Mouse (Mus musculus): ENCODE measurements around the gene Fam180a. TPM values are rescaled to one million over a fixed set of nuclear protein-coding genes. Genes with fewer than 3 reads are reported as not detected.

The Fam180a gene
- total RNA-seq, 2 experiments from 2014 or later = 0.68 to 0.98 TPM

DNA sequence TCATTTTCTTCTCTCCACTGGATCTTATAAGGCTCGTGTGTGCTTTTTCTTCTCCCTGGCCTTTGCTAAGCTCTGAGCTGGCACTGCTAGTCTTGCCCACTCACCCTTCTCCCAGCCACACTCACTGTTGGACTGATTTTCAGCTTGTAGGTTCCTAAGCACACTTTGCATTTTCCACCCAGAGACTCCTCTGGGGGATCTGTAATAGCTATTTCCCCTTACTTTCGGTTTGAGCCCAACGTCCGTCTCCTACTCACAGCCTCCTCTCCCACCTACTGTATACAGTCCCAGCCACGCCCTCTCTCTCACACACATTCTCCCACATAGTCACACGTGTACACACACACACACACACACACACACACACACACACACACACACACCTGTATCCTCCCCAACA, 6.1 kb downstream of the Fam180a start:
- DNase-seq (ENCODE audit: extremely low spot score in 1 of 2, low spot score in 1 of 2) = no peak

- no peak for DNase-seq (ENCODE audit: extremely low spot score in 1 of 2, low spot score in 1 of 2)
Measured at GRCm38 (mm10) chr6:35313520-35313919, 12.4 kb downstream of the Fam180a start.

- no peak for DNase-seq (ENCODE audit: extremely low spot score in 1 of 2, low spot score in 1 of 2)
Measured at GRCm38 (mm10) chr6:35309406-35309805, 16.5 kb downstream of the Fam180a start.

DNA sequence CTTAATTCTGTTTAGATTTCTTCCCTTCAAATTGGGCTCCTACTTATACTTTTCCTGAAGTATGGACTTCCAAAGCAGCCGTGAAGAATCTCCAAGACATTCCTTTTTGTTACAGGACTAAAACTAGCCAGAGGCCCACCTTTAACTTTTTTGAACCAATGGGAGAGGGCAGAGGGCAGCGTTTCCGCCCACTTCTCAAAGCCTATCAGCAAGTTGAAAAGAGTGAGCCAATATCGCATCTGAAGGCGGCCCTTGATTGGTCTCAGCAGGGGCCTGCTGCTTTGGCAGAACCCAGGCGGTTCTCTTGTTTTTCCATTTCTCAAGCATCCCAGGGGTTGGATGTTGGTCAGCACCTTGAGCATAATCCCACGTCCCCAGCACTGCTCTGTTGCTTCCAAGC, 17.9 kb downstream of the Fam180a start, which contains the start of gene Slc13a4:
Gene Slc13a4 (minus strand): TSS at position 95 of the 400 bp plus-strand sequence.
- DNase-seq (ENCODE audit: extremely low spot score in 1 of 2, low spot score in 1 of 2) = no peak

GRCm38 (mm10) chr6:35307136-35307535, 18.8 kb downstream of the Fam180a start:
- no peak for DNase-seq (ENCODE audit: extremely low spot score in 1 of 2, low spot score in 1 of 2)

DNA sequence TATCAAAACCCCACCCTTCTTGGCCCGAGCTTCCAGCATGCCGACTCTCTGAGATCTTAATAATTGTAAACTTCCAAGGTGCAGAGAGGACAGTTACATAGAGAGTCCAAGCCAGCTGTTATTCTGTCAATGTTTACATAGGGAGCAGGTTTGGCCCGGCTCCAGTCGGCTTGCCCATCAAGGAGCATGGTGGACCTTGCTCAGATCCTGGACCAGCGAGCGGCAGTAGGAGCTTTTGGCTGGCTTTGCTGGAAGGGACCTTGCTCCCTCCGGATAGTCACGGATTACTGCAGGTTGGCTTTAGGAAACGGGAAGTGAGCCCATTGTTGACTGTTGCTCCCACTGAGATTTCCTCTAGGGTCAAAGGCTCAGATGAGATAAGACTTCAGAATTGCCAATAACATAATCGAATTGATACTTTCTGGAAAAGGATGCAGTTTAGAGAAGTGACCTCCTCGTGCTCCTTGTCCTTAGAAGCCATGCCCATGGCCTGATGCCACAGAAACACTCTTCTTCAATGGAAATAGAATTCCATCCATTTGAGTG, 22.5 kb downstream of the Fam180a start:
- no peak for DNase-seq (ENCODE audit: extremely low spot score in 1 of 2, low spot score in 1 of 2)

- DNase-seq (ENCODE audit: extremely low spot score in 1 of 2, low spot score in 1 of 2) = no peak
Measured at GRCm38 (mm10) chr6:35302581-35302980, 23.4 kb downstream of the Fam180a start.

DNA sequence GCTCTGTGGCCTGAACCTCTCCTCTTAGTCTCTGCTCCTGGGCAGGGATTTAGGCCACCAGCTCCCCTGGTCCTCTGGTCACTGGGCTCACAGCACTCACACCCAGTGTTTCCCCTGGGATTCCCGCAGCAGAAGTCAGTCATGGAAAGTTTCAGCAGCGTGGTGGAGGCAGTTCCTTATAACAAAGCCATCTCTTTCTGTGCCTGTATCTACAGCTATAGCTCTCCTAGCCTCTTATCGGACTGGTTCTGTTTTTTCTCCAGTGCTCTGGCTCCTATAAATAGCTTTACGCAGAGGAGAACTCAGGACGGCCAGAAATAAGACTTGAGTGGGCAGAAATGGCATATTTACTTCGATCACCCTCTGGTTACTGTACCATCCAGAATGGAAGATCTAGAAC, 27.6 kb downstream of the Fam180a start:
- DNase-seq (ENCODE audit: extremely low spot score in 1 of 2, low spot score in 1 of 2) = no peak

DNA sequence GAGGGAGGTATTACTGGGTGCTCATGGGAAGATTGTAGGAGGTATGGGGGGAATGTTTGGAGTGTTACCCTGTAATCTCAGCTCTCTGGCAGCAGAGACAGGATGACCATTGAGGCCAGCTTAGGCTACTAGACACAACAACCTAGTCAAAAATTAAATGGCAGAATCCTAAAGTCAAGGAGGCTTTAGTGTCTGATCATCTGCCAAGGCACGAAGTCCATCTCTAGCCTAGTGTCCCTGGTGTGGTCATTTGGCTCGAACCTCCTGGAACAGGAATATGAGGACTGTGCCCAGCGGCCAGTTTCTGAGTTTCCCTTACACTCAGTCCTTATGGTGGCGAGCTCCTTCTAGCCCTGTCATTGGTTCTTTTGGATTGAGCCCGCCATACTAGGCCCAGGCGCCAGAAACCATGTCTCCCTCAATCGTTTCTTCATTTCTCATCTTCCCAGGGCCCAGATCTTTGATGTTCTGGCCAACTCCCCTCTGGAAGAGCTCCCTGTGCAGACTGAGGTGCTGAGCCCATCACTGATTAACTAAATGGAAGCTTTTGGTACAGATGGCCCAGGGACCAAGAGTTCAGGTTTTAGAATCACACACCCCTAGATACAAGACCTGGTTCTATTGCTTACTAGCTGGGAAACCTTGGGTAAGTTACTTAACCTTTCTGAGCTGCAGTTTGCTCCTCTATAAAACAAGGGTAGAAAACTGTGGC, 28.3 kb downstream of the Fam180a start:
- DNase-seq (ENCODE audit: extremely low spot score in 1 of 2, low spot score in 1 of 2) = no peak

DNA sequence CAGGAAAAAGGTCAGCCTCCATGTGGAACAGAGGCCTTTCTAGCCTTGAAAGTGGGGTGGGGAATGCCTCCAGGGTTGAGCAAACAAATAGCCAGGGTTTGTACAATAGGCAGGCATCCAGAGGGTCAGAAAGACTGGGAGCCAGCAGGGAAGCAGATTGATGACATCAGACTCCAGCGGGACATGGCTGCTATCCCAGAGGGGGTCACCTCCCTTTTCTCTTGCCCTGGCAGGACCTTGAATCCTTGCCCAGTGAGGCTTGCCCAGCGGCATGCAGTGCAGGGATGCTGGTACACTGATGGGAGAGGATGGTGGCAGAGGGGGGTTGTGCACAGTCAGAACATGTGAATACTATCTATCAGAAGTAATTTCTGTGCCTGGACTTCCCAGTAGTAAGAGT, 28.9 kb downstream of the Fam180a start:
- peak in 1 of 2 experiments; percentile 11 for DNase-seq (ENCODE audit: extremely low spot score in 1 of 2, low spot score in 1 of 2)

DNA sequence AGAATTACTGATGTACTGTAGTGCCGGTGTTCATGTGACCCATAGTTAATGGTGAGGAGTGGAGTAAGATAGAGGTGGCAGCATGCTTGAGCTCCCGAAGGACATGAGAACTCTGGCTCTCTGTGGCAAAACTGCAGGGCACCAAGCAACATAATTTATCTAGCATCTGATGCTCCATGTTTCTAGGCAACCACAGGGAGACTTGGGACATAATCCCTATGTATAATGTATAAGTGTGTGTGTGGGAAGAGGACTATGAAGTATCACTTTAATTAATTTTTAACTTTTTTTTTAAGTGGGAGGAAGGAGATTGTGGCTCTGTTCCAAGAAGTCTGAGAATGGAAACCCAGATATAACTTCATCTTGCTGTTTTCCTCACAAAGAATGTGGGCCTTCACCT, 31.0 kb downstream of the Fam180a start:
- DNase-seq (ENCODE audit: extremely low spot score in 1 of 2, low spot score in 1 of 2) = no peak

- no peak for DNase-seq (ENCODE audit: extremely low spot score in 1 of 2, low spot score in 1 of 2)
Measured at GRCm38 (mm10) chr6:35289676-35290075, 36.3 kb downstream of the Fam180a start.

GRCm38 (mm10) chr6:35288920-35289319, 37.0 kb downstream of the Fam180a start:
- no peak for DNase-seq (ENCODE audit: extremely low spot score in 1 of 2, low spot score in 1 of 2)

DNA sequence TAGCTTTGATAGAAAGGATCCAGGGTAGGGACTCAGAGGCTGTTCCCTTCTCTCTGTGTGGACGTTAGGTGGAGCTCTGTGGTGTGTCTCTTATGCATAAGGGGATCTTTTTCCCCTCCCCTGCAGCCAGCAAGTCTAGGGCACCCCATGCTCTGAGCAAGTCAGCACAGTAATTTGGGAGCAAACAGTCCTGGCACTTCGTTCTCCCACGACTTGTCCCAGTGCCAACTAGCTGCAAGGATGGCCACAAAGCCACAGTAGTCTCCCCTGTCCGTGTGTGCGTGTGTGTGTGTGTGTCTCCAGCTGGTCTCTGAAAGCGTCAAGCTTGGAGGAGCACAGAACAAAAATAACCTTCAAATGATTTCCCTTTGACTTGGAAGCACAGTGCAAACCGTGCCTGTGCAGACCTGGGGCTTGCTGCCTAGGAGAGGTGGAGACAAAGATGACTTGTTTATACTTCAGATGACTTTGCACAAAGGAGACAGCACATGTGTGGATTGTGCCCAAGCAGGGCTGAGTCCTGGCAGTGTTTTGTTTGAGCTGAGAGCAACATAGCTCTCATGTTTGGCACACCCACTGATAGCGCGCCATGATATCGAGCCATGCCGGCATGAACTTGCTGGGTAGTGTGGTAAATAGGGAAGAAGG, 37.7 kb downstream of the Fam180a start:
- DNase-seq (ENCODE audit: extremely low spot score in 1 of 2, low spot score in 1 of 2) = peak; percentile 18 to 30

- DNase-seq (ENCODE audit: extremely low spot score in 1 of 2, low spot score in 1 of 2) = no peak
Measured at GRCm38 (mm10) chr6:35279306-35279705, 46.6 kb downstream of the Fam180a start.

GRCm38 (mm10) chr6:35277903-35278587, 47.9 kb downstream of the Fam180a start:
- no peak for DNase-seq (ENCODE audit: extremely low spot score in 1 of 2, low spot score in 1 of 2)

- no peak for DNase-seq (ENCODE audit: extremely low spot score in 1 of 2, low spot score in 1 of 2)
Measured at GRCm38 (mm10) chr6:35273391-35274082, 52.4 kb downstream of the Fam180a start.

DNA sequence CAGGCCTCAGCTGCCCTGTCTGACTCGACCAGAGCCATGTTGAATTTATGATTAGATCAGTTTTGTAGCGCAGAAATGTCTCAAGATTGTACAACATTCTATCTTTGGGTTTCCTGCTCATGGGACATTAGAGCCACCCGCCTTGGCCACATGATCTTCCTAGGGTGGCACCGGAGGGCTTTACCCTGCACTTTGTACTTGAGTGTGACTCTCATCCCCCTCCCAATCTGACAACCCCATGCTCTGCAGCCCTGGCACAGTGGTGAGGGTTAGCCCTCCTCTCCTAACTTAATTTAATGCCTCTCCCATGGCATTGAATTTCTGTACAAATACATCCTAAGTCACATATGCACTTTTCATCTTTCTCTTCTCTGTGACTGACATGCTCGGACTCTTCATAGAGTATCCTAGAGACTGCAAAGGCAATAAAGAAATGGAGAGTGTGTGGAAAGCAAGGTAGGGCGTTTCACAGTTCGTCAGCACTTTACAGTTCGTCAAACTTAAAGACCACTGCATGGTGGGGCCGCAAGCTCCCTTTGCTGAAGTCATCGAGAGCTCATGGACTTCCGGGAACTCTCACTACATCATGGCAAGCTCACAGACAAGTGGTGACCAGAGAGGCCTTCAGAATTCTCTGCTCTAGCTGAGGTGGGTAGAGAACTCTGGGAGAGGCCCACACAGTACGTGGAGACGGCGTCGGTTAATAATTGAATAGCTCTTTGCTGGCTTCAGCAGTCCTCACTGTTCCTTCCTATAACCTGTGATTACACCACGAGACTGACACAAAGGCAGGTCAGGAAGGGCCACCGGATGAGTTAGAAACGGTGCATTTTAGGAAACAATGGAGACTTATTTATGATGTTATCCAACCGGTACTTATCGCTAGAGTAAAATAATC, 53.8 kb downstream of the Fam180a start:
- DNase-seq (ENCODE audit: extremely low spot score in 1 of 2, low spot score in 1 of 2) = no peak

DNA sequence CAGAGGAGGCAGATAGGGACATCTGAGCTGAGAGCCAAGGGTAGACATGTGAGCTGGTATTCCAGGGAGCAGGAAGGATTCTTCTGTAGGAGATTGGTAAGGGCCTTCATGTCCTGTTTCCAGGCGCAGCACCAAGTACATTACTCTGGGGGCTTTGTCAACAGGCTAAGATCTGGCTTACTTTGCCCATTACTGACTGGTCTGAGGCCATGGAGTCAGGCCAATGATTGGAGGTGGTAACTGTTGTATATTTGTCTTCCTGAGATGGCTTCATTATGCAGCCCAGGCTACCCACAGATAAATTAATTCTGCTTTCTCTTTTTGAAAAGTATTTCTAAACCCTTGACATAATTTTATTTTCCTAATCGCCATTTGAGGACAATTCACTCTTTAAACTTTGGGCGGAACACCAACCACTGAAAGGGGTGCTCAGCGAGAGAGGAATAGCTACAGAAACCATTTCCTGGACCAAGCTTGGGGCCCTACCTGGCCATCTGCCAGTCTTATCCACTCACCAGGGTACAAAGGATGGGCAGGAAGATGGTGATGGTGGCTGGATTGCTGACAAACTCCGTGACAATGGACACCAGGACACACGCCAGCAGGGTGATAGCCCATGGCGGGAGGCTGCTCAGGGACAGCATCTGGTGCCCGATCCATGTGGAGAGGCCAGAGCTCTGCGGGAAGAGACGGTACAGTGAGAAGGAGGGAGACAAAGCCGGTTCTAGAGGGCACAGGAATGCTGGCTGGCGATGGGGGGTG, 54.7 kb downstream of the Fam180a start:
- DNase-seq (ENCODE audit: extremely low spot score in 1 of 2, low spot score in 1 of 2) = no peak

All from layer of hippocampus, postnatal 25 days (tissue).